Mouse (Mus musculus): ENCODE measurements around the gene Hoxd10. TPM values are rescaled to one million over a fixed set of nuclear protein-coding genes. Genes with fewer than 3 reads are reported as not detected.

Hoxd10 gene
- polyA plus RNA-seq, 1 experiment from 2014 or later = 26.2 TPM

DNA sequence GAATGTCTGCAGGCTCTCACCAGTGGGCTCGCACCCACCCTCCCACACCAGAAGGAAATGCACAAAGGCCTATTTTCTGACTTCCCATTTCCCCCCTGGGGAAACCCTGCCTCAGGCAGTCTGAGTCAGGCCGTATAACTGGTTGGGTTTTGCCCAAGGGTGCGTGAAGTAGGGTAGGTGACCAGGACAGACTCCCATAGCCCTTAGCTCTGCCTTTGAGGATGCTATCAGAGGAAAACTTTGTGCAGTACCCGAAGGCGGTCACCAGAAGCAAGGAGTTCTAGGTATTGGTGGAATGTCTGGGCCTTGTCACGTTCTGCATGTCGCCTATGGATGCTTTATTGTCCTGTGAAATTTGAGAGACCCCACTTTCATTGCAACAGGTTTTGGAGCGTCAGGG is 31.2 kb downstream of the Hoxd10 start:
- Histone ChIP-seq H3K27me3 (peaks cover 100% of the 10 kb centered on the region), H3K4me2 (replicated peaks) (no peak overlapping the region), H3K9ac (no peak overlapping the region), H3K9me3 (no peaks in the 10 kb centered on the region), H3K4me1 (peaks cover 24% of the 10 kb centered on the region), H3K27ac (no peak overlapping the region), H3K4me3 (no peak overlapping the region), H3K36me3 (no peaks in the 10 kb centered on the region)
- no peak for ATAC-seq (ENCODE audit: low FRiP score, low read depth)
- WGBS = 30% methylated on average over 8 of the region's 8 CpGs

DNA sequence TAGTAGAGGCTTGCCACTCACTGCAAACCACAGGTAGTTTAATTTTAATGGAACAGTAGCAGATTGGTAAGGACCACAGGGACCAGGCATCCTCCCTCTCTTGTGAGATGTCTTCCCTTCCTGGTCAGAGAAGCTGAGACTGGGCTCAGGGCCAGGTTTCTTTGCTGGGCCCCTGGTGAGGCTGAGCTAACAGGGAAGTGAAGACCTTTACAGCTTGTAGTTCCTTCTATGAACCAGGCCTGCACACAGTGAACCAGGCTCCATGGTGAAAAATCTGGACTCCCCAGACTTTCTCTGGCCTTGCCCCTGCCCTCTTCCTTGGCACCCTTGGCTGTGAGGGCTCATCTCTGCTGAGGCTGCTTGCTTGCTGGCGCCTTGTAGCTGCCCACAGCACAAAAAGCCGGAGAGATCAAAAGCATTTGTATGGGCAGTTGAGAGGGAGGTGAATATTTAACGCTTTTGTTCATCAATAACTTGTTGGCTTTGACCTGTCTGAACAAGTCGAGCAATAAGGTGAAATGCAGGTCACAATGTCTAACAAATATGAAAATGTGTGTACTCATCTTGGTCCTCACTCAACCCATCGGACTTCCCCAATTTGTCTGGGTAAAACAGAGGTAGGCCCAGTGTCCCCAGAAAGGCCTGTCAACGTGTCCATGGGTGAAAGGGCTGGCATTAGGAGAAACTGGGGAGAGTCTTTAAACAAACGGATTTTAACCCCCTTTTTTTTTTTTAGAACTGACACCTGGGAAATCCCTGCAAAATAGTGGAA is 32.7 kb downstream of the Hoxd10 start:
- ATAC-seq (ENCODE audit: low FRiP score, low read depth) = no peak
- peaks cover 27% of the 10 kb centered on the region for H3K4me1 ChIP-seq
- H3K27ac ChIP-seq = no peak overlapping the region
- H3K4me2 ChIP-seq (replicated peaks) = no peak overlapping the region
- no peaks in the 10 kb centered on the region for H3K36me3 ChIP-seq
- no peak overlapping the region for H3K4me3 ChIP-seq
- H3K27me3 ChIP-seq = peaks cover 100% of the 10 kb centered on the region
- no peak overlapping the region for H3K9ac ChIP-seq
- 44% methylated on average over 7 of the region's 7 CpGs for WGBS
- no peaks in the 10 kb centered on the region for H3K9me3 ChIP-seq

DNA sequence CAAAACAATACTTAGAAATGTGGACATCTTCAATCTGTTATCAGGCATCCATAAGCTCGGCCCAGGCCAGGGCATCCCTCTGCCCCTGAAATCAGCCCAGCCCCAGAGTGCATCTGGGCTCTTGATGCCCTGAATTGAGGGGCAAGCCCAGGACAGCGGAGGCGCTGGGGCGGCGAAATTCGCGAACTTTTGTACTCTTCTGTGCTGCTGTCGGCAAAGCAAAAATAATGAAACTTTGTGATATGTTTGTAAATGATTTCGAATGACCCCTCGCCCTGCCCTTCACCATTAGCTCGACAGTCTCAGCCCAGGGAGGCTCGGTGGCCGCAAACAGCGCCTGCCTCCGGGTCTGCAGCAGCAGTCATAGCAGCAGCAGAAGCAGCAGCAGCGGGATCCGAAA is 33.4 kb downstream of the Hoxd10 start:
- Histone ChIP-seq H3K9ac (no peak overlapping the region), H3K36me3 (no peaks in the 10 kb centered on the region), H3K27me3 (peaks cover 98% of the 10 kb centered on the region), H3K4me2 (replicated peaks) (no peak overlapping the region), H3K4me3 (no peak overlapping the region), H3K27ac (no peak overlapping the region), H3K4me1 (peaks cover 27% of the 10 kb centered on the region), H3K9me3 (no peaks in the 10 kb centered on the region)
- WGBS = 25% methylated on average over 17 of the region's 17 CpGs
- no peak for ATAC-seq (ENCODE audit: low FRiP score, low read depth)

DNA sequence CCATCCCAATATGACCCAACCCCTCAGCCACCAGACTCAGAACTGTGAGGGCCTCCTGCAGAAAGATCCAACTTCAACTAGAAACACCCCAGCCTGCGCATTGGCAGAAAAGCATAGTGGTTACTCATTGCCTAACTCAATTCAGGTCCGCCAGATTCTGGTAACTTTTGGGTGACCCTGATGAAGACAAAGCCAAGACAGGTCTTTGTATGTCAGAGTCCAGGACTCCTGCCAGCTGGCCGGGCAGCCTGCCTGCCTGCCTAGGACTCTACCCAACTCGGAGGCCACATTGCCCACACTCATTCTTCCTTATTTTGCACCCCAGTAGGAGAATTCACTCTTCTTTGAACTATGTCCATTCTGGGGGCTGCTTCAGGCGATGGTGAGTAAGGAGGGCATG is 34.8 kb downstream of the Hoxd10 start, which contains the start of gene Gm28230:
Gene Gm28230, plus strand, starts transcription at position 178 of the 400 bp plus-strand sequence.
- ATAC-seq (ENCODE audit: low FRiP score, low read depth) = no peak
- Histone ChIP-seq H3K36me3 (no peaks in the 10 kb centered on the region), H3K9me3 (no peaks in the 10 kb centered on the region), H3K4me3 (peak within 1 kb of the TSS; percentile 38), H3K27ac (no peak within 1 kb of the TSS), H3K4me2 (replicated peaks) (peak within 1 kb of the TSS; percentile 66), H3K9ac (peak within 1 kb of the TSS; percentile 53), H3K4me1 (peaks cover 19% of the 10 kb centered on the region), H3K27me3 (peaks cover 98% of the 10 kb centered on the region)
- WGBS = 35% methylated on average over 5 of the region's 5 CpGs

DNA sequence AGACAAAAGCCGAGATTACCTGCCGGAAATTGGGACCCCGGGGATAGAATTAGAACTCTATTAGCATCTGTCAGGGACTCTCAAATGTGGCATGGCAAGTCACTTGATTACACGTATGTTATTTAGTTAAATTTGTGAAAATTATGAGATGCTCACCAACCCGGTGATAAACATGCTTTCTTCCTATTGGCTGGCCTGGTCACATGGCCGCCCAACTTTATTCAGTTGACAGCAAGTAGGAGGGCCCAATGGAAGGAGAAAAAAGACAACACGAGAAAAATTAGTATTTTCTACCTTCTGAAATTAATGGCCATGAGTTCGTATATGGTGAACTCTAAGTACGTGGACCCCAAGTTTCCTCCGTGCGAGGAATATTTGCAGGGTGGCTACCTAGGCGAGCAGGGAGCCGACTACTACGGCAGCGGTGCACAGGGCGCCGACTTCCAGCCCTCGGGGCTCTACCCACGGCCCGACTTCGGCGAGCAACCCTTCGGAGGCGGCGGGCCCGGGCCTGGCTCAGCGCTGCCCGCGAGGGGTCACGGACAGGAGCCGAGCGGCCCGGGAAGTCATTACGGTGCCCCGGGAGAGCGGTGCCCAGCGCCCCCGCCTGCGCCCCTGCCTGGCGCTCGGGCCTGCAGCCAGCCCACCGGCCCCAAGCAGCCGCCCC is 35.4 kb downstream of the Hoxd10 start:
- Histone ChIP-seq H3K9me3 (no peaks in the 10 kb centered on the region), H3K36me3 (no peaks in the 10 kb centered on the region), H3K4me3 (peak overlapping the region; percentile 38), H3K4me1 (peaks cover 14% of the 10 kb centered on the region), H3K4me2 (replicated peaks) (peak overlapping the region; percentile 66), H3K9ac (peak overlapping the region; percentile 53), H3K27ac (no peak overlapping the region), H3K27me3 (peaks cover 98% of the 10 kb centered on the region)
- no peak for ATAC-seq (ENCODE audit: low FRiP score, low read depth)
- WGBS = 3% methylated on average over 43 of the region's 43 CpGs

DNA sequence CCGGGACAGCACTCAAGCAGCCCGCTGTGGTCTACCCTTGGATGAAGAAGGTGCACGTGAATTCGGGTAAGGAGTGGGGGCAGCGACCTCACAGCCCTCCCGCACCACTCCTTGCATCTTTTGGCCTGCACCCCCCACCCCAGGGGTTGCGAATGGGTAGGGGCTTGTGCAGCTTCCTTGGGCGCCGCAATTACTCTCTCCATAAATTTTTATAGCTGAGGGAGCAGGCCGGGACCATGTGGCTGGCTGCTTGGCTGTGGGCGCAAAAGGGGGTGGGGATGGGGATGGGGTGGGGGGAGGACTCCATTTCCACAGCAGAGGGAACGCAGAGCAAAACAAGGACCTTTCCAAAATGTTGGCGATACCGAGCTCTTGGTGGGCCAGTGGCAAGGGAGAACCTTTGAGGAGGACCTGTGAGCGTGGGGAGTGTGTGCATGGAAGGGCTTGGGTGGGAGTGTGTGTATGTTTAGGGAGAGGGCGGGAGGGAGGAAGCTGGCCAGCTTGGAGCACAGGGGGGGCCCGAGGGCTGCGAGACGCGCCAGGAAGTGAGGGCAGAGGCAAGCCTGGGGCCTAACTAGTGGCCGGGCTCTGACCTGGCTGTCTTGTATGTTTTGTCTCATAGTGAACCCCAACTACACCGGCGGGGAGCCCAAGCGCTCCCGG is 36.0 kb downstream of the Hoxd10 start:
- peaks cover 98% of the 10 kb centered on the region for H3K27me3 ChIP-seq
- WGBS = 8% methylated on average over 25 of the region's 25 CpGs
- H3K9ac ChIP-seq = peak overlapping the region; percentile 53
- no peak overlapping the region for H3K27ac ChIP-seq
- H3K4me2 ChIP-seq (replicated peaks) = peak overlapping the region; percentile 66
- ATAC-seq (ENCODE audit: low FRiP score, low read depth) = no peak
- peaks cover 18% of the 10 kb centered on the region for H3K4me1 ChIP-seq
- H3K36me3 ChIP-seq = no peaks in the 10 kb centered on the region
- H3K9me3 ChIP-seq = no peaks in the 10 kb centered on the region
- peak overlapping the region; percentile 38 for H3K4me3 ChIP-seq

DNA sequence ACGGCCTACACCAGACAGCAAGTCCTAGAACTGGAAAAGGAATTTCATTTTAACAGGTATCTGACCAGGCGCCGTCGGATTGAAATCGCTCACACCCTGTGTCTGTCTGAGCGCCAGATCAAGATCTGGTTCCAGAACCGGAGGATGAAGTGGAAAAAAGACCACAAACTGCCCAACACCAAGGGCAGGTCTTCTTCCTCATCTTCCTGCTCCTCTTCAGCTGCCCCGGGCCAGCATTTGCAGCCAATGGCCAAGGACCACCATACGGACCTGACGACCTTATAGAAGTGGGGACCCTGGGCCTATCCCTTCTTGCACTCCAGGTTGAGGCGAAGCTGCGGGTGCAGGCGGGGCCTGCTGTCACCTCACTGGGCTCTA is 36.6 kb downstream of the Hoxd10 start:
- H3K27me3 ChIP-seq = peaks cover 97% of the 10 kb centered on the region
- no peak for ATAC-seq (ENCODE audit: low FRiP score, low read depth)

DNA sequence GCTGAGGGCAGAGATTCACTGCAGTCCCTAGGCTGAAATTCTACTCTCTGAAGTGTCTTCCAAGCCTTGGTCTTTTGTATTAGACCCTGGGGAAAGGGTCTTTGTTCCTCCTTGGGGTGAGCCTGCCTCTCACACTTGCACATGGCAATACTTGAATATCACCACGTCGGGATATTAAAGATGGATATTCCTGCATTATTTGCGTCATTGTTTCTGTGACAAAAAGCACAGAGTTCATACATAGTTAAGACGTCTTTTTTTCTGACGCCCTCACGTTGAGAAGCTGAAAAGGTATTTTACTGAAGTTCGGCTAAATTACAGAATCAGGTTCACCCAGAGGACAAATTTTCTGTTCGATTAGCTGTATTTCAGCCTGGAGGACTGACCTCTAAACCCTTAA is 38.6 kb downstream of the Hoxd10 start:
- Histone ChIP-seq H3K27me3 (peaks cover 97% of the 10 kb centered on the region), H3K4me3 (no peak overlapping the region), H3K4me1 (peaks cover 26% of the 10 kb centered on the region), H3K4me2 (replicated peaks) (no peak overlapping the region), H3K27ac (no peak overlapping the region), H3K9me3 (no peaks in the 10 kb centered on the region), H3K9ac (no peak overlapping the region), H3K36me3 (no peaks in the 10 kb centered on the region)
- no peak for ATAC-seq (ENCODE audit: low FRiP score, low read depth)
- 37% methylated on average over 8 of the region's 8 CpGs for WGBS

More for the DNA sequence above, 36.6 kb downstream of the Hoxd10 start:
- whole genome bisulfite sequencing = 34% methylated on average over 13 of the region's 13 CpGs
- Histone ChIP-seq H3K9me3 (no peaks in the 10 kb centered on the region), H3K36me3 (no peaks in the 10 kb centered on the region), H3K4me2 (replicated peaks) (no peak overlapping the region; the same call in 1 of the 2 replicates), H3K27ac (no peak overlapping the region), H3K4me3 (no peak overlapping the region), H3K9ac (no peak overlapping the region), H3K4me1 (peaks cover 23% of the 10 kb centered on the region)

DNA sequence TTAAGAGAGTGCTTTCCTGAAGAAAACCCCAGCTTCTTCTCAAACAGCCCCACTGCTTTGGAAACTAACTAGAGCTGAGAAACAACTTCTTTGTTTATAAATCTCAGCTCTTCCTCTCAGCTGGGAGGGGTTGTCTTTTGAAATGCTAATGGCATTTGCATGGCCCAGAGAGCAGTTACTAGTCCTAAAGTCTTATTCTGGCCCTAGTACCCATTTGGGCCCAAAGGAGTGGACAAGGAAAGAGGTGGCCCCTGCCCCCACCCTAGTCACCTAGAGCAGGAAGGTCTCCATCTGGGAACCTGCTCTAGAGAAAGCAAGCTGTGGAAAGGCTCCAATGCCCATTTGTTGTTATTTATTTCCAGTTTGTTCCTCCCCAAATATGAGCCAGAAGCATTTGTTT is 39.3 kb downstream of the Hoxd10 start:
- H3K27me3 ChIP-seq = peaks cover 97% of the 10 kb centered on the region
- H3K4me3 ChIP-seq = no peak overlapping the region
- H3K27ac ChIP-seq = no peak overlapping the region
- H3K36me3 ChIP-seq = no peaks in the 10 kb centered on the region
- no peak overlapping the region for H3K9ac ChIP-seq
- peaks cover 32% of the 10 kb centered on the region for H3K4me1 ChIP-seq
- no peak for ATAC-seq (ENCODE audit: low FRiP score, low read depth)
- no peak overlapping the region for H3K4me2 ChIP-seq (replicated peaks)
- H3K9me3 ChIP-seq = no peaks in the 10 kb centered on the region

DNA sequence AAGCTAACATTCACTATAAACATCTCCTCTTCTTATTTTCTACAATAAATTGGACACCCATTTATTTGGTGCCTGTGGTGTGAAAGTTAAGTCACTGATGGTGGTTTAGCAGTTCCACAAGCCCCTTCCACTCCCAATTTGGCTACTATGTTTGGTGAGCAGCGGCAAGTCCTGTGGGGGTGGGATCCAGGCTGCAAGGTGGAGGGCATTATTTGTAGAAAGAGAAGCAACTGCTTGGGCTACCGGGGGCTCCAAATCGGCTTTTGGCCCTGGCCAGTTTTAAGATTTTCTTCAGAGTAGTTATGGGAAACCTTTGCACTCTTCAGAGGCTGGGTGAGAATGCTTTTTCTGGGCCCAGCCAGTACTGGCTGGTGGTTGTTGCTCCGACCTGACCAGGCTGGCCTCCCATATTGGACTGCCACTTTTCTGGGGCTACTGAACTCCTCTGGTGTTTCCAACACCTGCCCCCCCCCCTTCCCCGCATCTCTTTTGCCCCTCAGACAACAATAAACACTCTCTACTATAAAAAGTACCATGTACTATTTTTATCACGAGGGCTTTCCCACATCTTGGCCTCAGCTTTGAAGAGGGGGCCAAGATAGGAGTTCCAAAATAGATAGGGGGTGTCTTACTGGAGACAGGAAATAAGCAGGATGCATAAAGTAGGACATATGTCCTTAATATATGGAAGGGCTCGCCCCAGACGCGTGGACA is 40.2 kb downstream of the Hoxd10 start:
- no peak for ATAC-seq (ENCODE audit: low FRiP score, low read depth)
- WGBS = 20% methylated on average over 9 of the region's 9 CpGs
- no peak overlapping the region for H3K9ac ChIP-seq
- H3K36me3 ChIP-seq = no peaks in the 10 kb centered on the region
- peaks cover 97% of the 10 kb centered on the region for H3K27me3 ChIP-seq
- H3K4me3 ChIP-seq = no peak overlapping the region
- H3K27ac ChIP-seq = no peak overlapping the region
- no peaks in the 10 kb centered on the region for H3K9me3 ChIP-seq
- peaks cover 37% of the 10 kb centered on the region for H3K4me1 ChIP-seq
- no peak overlapping the region for H3K4me2 ChIP-seq (replicated peaks)

DNA sequence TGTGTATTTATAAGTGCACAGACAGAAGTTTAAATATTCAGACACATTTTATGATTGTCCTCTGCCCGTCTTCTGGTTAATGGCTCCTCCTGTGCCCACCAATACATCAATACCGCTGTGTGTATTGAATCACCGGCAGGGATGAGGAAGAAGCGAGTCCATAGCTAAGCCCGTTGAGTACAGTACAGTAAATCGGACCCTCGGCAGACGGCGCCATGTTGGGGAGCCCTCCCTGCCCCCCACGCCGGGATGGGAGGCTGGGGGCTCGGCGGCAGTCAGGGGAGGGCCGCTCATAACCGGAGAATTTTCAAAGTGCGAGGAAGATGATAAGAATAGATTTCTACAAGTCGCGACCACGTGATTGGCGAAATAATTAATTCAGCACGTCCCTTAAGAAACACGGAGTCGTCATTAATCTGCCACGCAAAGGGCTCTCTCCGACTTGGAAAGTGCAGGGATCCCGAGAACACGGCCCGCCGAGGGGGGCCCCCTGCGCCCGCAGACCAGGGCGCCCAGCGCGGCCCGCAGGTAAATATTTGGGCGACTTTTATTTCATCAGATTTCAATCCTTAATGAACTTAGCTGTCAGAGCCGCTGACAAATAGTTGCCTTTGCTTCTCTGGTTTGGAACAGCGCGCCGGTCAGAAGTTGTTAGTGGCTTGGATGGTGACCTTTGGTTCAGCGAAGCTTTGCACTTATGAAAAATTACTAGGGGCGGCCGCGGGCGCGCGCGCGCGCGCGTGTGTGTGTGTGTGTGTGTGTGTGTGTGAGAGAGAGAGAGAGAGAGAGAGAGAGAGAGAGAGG is 41.0 kb downstream of the Hoxd10 start:
- Histone ChIP-seq H3K9me3 (no peaks in the 10 kb centered on the region), H3K9ac (no peak overlapping the region), H3K4me3 (peak overlapping the region; percentile 28), H3K4me1 (peaks cover 35% of the 10 kb centered on the region), H3K36me3 (no peaks in the 10 kb centered on the region), H3K27me3 (peaks cover 97% of the 10 kb centered on the region), H3K4me2 (replicated peaks) (peak overlapping the region; percentile 53), H3K27ac (no peak overlapping the region)
- WGBS = 1% methylated on average over 52 of the region's 52 CpGs
- 0 out of 2 replicates have a peak, but pooled peaks have one; percentile 18 for ATAC-seq (ENCODE audit: low FRiP score, low read depth)
